ENCODE assay signal across 8 mouse cellular contexts in genomic region chr14:78725307-78725956, GRCm38 (mm10). TPM values are rescaled to one million over a fixed set of nuclear protein-coding genes. Genes with fewer than 3 reads are reported as not detected.
DNase-seq lines count a peak whose midpoint lies in the region; ATAC-seq and TF ChIP-seq lines count a peak whose summit lies in the region.

No protein-coding gene starts in this region.

- ATAC-seq in intestine, embryonic 16.5 days: peak; percentile 62
- peak; percentile 52; the same call in 1 of the 2 replicates for ATAC-seq in lung, embryonic 15.5 days (ENCODE audit: borderline replicate concordance, extremely low read depth, low FRiP score, low TSS enrichment)

- H3K27ac ChIP-seq in intestine, embryonic 16.5 days (ENCODE audit: low read length): 0 out of 2 replicates have a peak overlapping the region, but pooled peaks have one; percentile 41
- H3K27ac ChIP-seq in lung, embryonic 15.5 days: peak overlapping the region; percentile 37
- no peak overlapping the region for H3K27ac ChIP-seq in olfactory bulb, adult 2 months (ENCODE audit: insufficient read depth, low read depth, low read length)

- DNase-seq in urinary bladder, postnatal 14 days (ENCODE audit: low spot score): peak; percentile 31
- DNase-seq in urinary bladder, postnatal 4 days (ENCODE audit: low spot score in 2 of 2): no peak
- DNase-seq in heart, adult 11 months: peak; percentile 95
- DNase-seq in adrenal gland, postnatal 25 days: no peak
- no peak for DNase-seq in cerebellum, postnatal 25 days

- H3K9ac ChIP-seq in intestine, embryonic 16.5 days (ENCODE audit: low read depth, low read length): peak overlapping the region; percentile 72
- peak overlapping the region; percentile 38 for H3K9ac ChIP-seq in lung, embryonic 15.5 days

- WGBS in intestine, embryonic 16.5 days: 4% methylated on average over 26 of the region's 26 CpGs
- WGBS in lung, embryonic 15.5 days: 2% methylated on average over 26 of the region's 26 CpGs
- WGBS in olfactory bulb, adult 2 months: 18% methylated on average over 26 of the region's 26 CpGs

- no peaks in the 10 kb centered on the region for H3K36me3 ChIP-seq in intestine, embryonic 16.5 days (ENCODE audit: control insufficient read depth, insufficient read depth, low read length)
- H3K36me3 ChIP-seq in lung, embryonic 15.5 days: no peaks in the 10 kb centered on the region

- peaks cover 6% of the 10 kb centered on the region; the same call in 1 of the 2 replicates for H3K4me1 ChIP-seq in intestine, embryonic 16.5 days (ENCODE audit: control insufficient read depth, insufficient read depth, low read length)
- peaks cover 10% of the 10 kb centered on the region for H3K4me1 ChIP-seq in lung, embryonic 15.5 days
- H3K4me1 ChIP-seq in olfactory bulb, adult 2 months (ENCODE audit: control insufficient read depth, insufficient read depth, low read length): peaks cover 15% of the 10 kb centered on the region

- TF ChIP-seq CTCF in olfactory bulb, adult 2 months (IDR thresholded peaks at IDR 0.05; ENCODE audit: insufficient read depth, low read depth, low read length): no peak; the same call in 1 of the 2 replicates

- H3K9me3 ChIP-seq in intestine, embryonic 16.5 days (ENCODE audit: control insufficient read depth, low read length): no peaks in the 10 kb centered on the region
- H3K9me3 ChIP-seq in lung, embryonic 15.5 days: no peaks in the 10 kb centered on the region

- peak overlapping the region; percentile 96 for H3K4me2 ChIP-seq in intestine, embryonic 16.5 days (ENCODE audit: low read depth, low read length)
- peak overlapping the region; percentile 91 for H3K4me2 ChIP-seq in lung, embryonic 15.5 days

- TF ChIP-seq POLR2A in olfactory bulb, adult 2 months (IDR thresholded peaks at IDR 0.05; ENCODE audit: insufficient read depth, low read depth, low read length): no peak

- H3K4me3 ChIP-seq in intestine, embryonic 16.5 days (ENCODE audit: low read length): peak overlapping the region; percentile 66
- H3K4me3 ChIP-seq in lung, embryonic 15.5 days: peak overlapping the region; percentile 56
- H3K4me3 ChIP-seq in olfactory bulb, adult 2 months (ENCODE audit: insufficient read depth, low read depth, low read length): peak overlapping the region; percentile 56

- no peaks in the 10 kb centered on the region for H3K27me3 ChIP-seq in intestine, embryonic 16.5 days (replicated peaks; ENCODE audit: control insufficient read depth, insufficient read depth, low read length)
- peaks cover 3% of the 10 kb centered on the region; the same call in 1 of the 2 replicates for H3K27me3 ChIP-seq in lung, embryonic 15.5 days

RNA-seq across cellular contexts. Expression of gene Dgkh, which starts 7.1 kb away (rescaled TPM):
- 0.68 and 0.73 TPM in 2 replicates for polyA plus RNA-seq in intestine, embryonic 16.5 days (2015; fragmentation: Nextera tagmentation; extraction: Ambion mirVana)
- 2.2 and 2.3 TPM in 2 replicates for polyA plus RNA-seq in lung, embryonic 15.5 days (2015; fragmentation: Nextera tagmentation; extraction: Ambion mirVana)
- not detected in 2 replicates for polyA plus RNA-seq in olfactory bulb, adult 2 months (2012; ENCODE audit: insufficient read depth, insufficient read length, low replicate concordance, missing spikeins)
- 7.8 and 9.6 TPM in 2 replicates for total RNA-seq in adrenal gland, postnatal 25 days (2021)

Comparison
In these comparisons a context has a peak if more than half of its experiments do, and no peak if none do; other contexts are left out.
1. DNase-seq: peak in urinary bladder, postnatal 14 days (single experiment) and heart, adult 11 months (single experiment); none in urinary bladder, postnatal 4 days (0 of 2), adrenal gland, postnatal 25 days (single experiment) and cerebellum, postnatal 25 days (0 of 2).
2. Peak in every context shown above with its lines, with median percentiles within 50 percentile points of each other: H3K4me3 ChIP-seq.